Mouse (Mus musculus): ENCODE data around the gene Eef1akmt1. TPM values are rescaled to one million over a fixed set of nuclear protein-coding genes. Genes with fewer than 3 reads are reported as not detected.

Eef1akmt1 gene
- polyA plus RNA-seq, 1 experiment from 2014 or later = 90.4 TPM

GRCm38 (mm10) chr14:57529786-57530515 lies 41.5 kb downstream of the Eef1akmt1 start:
- Histone ChIP-seq H3K9ac (ENCODE audit: low read length) (no peak overlapping the region), H3K4me2 (ENCODE audit: low read depth) (no peak overlapping the region), H3K36me3 (ENCODE audit: control insufficient read depth, insufficient read depth, low read length) (no peaks in the 10 kb centered on the region), H3K4me3 (ENCODE audit: low read depth, low read length) (no peak overlapping the region), H3K27ac (ENCODE audit: low read depth, low read length) (no peak overlapping the region), H3K9me3 (ENCODE audit: control insufficient read depth, low read length) (no peaks in the 10 kb centered on the region), H3K4me1 (ENCODE audit: control insufficient read depth, insufficient read depth, low read length) (peaks cover 7% of the 10 kb centered on the region), H3K27me3 (ENCODE audit: control insufficient read depth, insufficient read depth, low read length) (peaks cover 4% of the 10 kb centered on the region)
- no peak for DNase-seq (ENCODE audit: low spot score)
- no peak for ATAC-seq (ENCODE audit: insufficient read depth, low FRiP score, low TSS enrichment)
- 67% methylated on average over 5 of the region's 5 CpGs for WGBS

GRCm38 (mm10) chr14:57529086-57529785 lies 42.2 kb downstream of the Eef1akmt1 start:
- Histone ChIP-seq H3K9me3 (ENCODE audit: control insufficient read depth, low read length) (no peaks in the 10 kb centered on the region), H3K4me1 (ENCODE audit: control insufficient read depth, insufficient read depth, low read length) (0 out of 2 replicates have a peak, but pooled peaks cover 6% of the 10 kb centered on the region), H3K4me3 (ENCODE audit: low read depth, low read length) (no peak overlapping the region), H3K36me3 (ENCODE audit: control insufficient read depth, insufficient read depth, low read length) (no peaks in the 10 kb centered on the region), H3K4me2 (ENCODE audit: low read depth) (no peak overlapping the region), H3K27ac (ENCODE audit: low read depth, low read length) (no peak overlapping the region), H3K9ac (ENCODE audit: low read length) (no peak overlapping the region), H3K27me3 (ENCODE audit: control insufficient read depth, insufficient read depth, low read length) (peaks cover 4% of the 10 kb centered on the region)
- ATAC-seq (ENCODE audit: insufficient read depth, low FRiP score, low TSS enrichment) (no peak), DNase-seq (ENCODE audit: low spot score) (no peak)
- WGBS = 53% methylated on average over 10 of the region's 10 CpGs

- 52% methylated on average over 2 of the region's 2 CpGs for WGBS
- no peak overlapping the region for H3K27ac ChIP-seq (ENCODE audit: low read depth, low read length)
- no peaks in the 10 kb centered on the region for H3K9me3 ChIP-seq (ENCODE audit: control insufficient read depth, low read length)
- ATAC-seq (ENCODE audit: insufficient read depth, low FRiP score, low TSS enrichment) (no peak), DNase-seq (ENCODE audit: low spot score) (no peak)
- H3K4me2 ChIP-seq (ENCODE audit: low read depth) = no peak overlapping the region
- peaks cover 7% of the 10 kb centered on the region for H3K27me3 ChIP-seq (ENCODE audit: control insufficient read depth, insufficient read depth, low read length)
- 0 out of 2 replicates have a peak, but pooled peaks cover 6% of the 10 kb centered on the region for H3K4me1 ChIP-seq (ENCODE audit: control insufficient read depth, insufficient read depth, low read length)
- no peak overlapping the region for H3K4me3 ChIP-seq (ENCODE audit: low read depth, low read length)
- H3K9ac ChIP-seq (ENCODE audit: low read length) = no peak overlapping the region
- H3K36me3 ChIP-seq (ENCODE audit: control insufficient read depth, insufficient read depth, low read length) = no peaks in the 10 kb centered on the region
These were observed 43.8 kb downstream of the Eef1akmt1 start for GRCm38 (mm10) chr14:57527598-57527997.

GRCm38 (mm10) chr14:57527122-57527521 lies 44.3 kb downstream of the Eef1akmt1 start:
- ATAC-seq (ENCODE audit: insufficient read depth, low FRiP score, low TSS enrichment) = no peak
- Histone ChIP-seq H3K4me3 (ENCODE audit: low read depth, low read length) (no peak overlapping the region), H3K9me3 (ENCODE audit: control insufficient read depth, low read length) (no peaks in the 10 kb centered on the region), H3K27ac (ENCODE audit: low read depth, low read length) (no peak overlapping the region), H3K4me2 (ENCODE audit: low read depth) (no peak overlapping the region), H3K36me3 (ENCODE audit: control insufficient read depth, insufficient read depth, low read length) (no peaks in the 10 kb centered on the region), H3K27me3 (ENCODE audit: control insufficient read depth, insufficient read depth, low read length) (peaks cover 7% of the 10 kb centered on the region), H3K9ac (ENCODE audit: low read length) (no peak overlapping the region), H3K4me1 (ENCODE audit: control insufficient read depth, insufficient read depth, low read length) (0 out of 2 replicates have a peak, but pooled peaks cover 6% of the 10 kb centered on the region)
- no peak for DNase-seq (ENCODE audit: low spot score)
- 60% methylated on average over 5 of the region's 7 CpGs for whole genome bisulfite sequencing

GRCm38 (mm10) chr14:57526050-57526623 lies 45.3 kb downstream of the Eef1akmt1 start:
- DNase-seq (ENCODE audit: low spot score) (no peak), ATAC-seq (ENCODE audit: insufficient read depth, low FRiP score, low TSS enrichment) (peak; percentile 16; the same call in 1 of the 2 replicates)
- Histone ChIP-seq H3K4me3 (ENCODE audit: low read depth, low read length) (peak overlapping the region; percentile 72), H3K27me3 (ENCODE audit: control insufficient read depth, insufficient read depth, low read length) (peaks cover 7% of the 10 kb centered on the region), H3K27ac (ENCODE audit: low read depth, low read length) (no peak overlapping the region), H3K4me1 (ENCODE audit: control insufficient read depth, insufficient read depth, low read length) (0 out of 2 replicates have a peak, but pooled peaks cover 6% of the 10 kb centered on the region), H3K36me3 (ENCODE audit: control insufficient read depth, insufficient read depth, low read length) (no peaks in the 10 kb centered on the region), H3K9me3 (ENCODE audit: control insufficient read depth, low read length) (no peaks in the 10 kb centered on the region), H3K4me2 (ENCODE audit: low read depth) (peak overlapping the region; percentile 75), H3K9ac (ENCODE audit: low read length) (no peak overlapping the region)
- 63% methylated on average over 10 of the region's 10 CpGs for WGBS

- 2% methylated on average over 22 of the region's 60 CpGs for WGBS
These were observed 45.9 kb downstream of the Eef1akmt1 start for GRCm38 (mm10) chr14:57525388-57526049.

GRCm38 (mm10) chr14:57524671-57525387 lies 46.6 kb downstream of the Eef1akmt1 start, which contains the start of gene Il17d:
Gene Il17d, plus strand, starts transcription at chr14:57524777.
- DNase-seq (ENCODE audit: low spot score) (peak; percentile 54), ATAC-seq (ENCODE audit: insufficient read depth, low FRiP score, low TSS enrichment) (peak; percentile 67; the same call in 1 of the 2 replicates)
- H3K27me3 ChIP-seq (ENCODE audit: control insufficient read depth, insufficient read depth, low read length) = peaks cover 7% of the 10 kb centered on the region
- peak within 1 kb of the TSS; percentile 64 for H3K9ac ChIP-seq (ENCODE audit: low read length)
- H3K9me3 ChIP-seq (ENCODE audit: control insufficient read depth, low read length) = no peaks in the 10 kb centered on the region
- 0 out of 2 replicates have a peak, but pooled peaks cover 6% of the 10 kb centered on the region for H3K4me1 ChIP-seq (ENCODE audit: control insufficient read depth, insufficient read depth, low read length)
- H3K4me2 ChIP-seq (ENCODE audit: low read depth) = peak within 1 kb of the TSS; percentile 75
- under 1% methylated on average over 27 of the region's 104 CpGs for whole genome bisulfite sequencing
- H3K4me3 ChIP-seq (ENCODE audit: low read depth, low read length) = peak within 1 kb of the TSS; percentile 72
- H3K36me3 ChIP-seq (ENCODE audit: control insufficient read depth, insufficient read depth, low read length) = no peaks in the 10 kb centered on the region
- no peak within 1 kb of the TSS for H3K27ac ChIP-seq (ENCODE audit: low read depth, low read length)

More at GRCm38 (mm10) chr14:57525388-57526049, 45.9 kb downstream of the Eef1akmt1 start:
- no peaks in the 10 kb centered on the region for H3K9me3 ChIP-seq (ENCODE audit: control insufficient read depth, low read length)
- H3K27me3 ChIP-seq (ENCODE audit: control insufficient read depth, insufficient read depth, low read length) = peaks cover 7% of the 10 kb centered on the region
- peak overlapping the region; percentile 72 for H3K4me3 ChIP-seq (ENCODE audit: low read depth, low read length)
- peak overlapping the region; percentile 75 for H3K4me2 ChIP-seq (ENCODE audit: low read depth)
- no peaks in the 10 kb centered on the region for H3K36me3 ChIP-seq (ENCODE audit: control insufficient read depth, insufficient read depth, low read length)
- no peak overlapping the region for H3K27ac ChIP-seq (ENCODE audit: low read depth, low read length)
- DNase-seq (ENCODE audit: low spot score) (peak; percentile 61), ATAC-seq (ENCODE audit: insufficient read depth, low FRiP score, low TSS enrichment) (peak; percentile 69)
- 0 out of 2 replicates have a peak, but pooled peaks cover 6% of the 10 kb centered on the region for H3K4me1 ChIP-seq (ENCODE audit: control insufficient read depth, insufficient read depth, low read length)
- peak overlapping the region; percentile 64 for H3K9ac ChIP-seq (ENCODE audit: low read length)

- H3K9me3 ChIP-seq (ENCODE audit: control insufficient read depth, low read length) = no peaks in the 10 kb centered on the region
- no peak overlapping the region for H3K27ac ChIP-seq (ENCODE audit: low read depth, low read length)
- ATAC-seq (ENCODE audit: insufficient read depth, low FRiP score, low TSS enrichment) (no peak), DNase-seq (ENCODE audit: low spot score) (no peak)
- H3K4me1 ChIP-seq (ENCODE audit: control insufficient read depth, insufficient read depth, low read length) = 0 out of 2 replicates have a peak, but pooled peaks cover 3% of the 10 kb centered on the region
- H3K4me2 ChIP-seq (ENCODE audit: low read depth) = no peak overlapping the region
- no peaks in the 10 kb centered on the region for H3K36me3 ChIP-seq (ENCODE audit: control insufficient read depth, insufficient read depth, low read length)
- H3K9ac ChIP-seq (ENCODE audit: low read length) = no peak overlapping the region
- WGBS = 89% methylated on average over 9 of the region's 9 CpGs
- H3K4me3 ChIP-seq (ENCODE audit: low read depth, low read length) = no peak overlapping the region
- H3K27me3 ChIP-seq (ENCODE audit: control insufficient read depth, insufficient read depth, low read length) = peaks cover 7% of the 10 kb centered on the region
These were observed 47.6 kb downstream of the Eef1akmt1 start for GRCm38 (mm10) chr14:57523762-57524161.
